Mouse (Mus musculus): ENCODE results near the gene Sort1. TPM values are rescaled to one million over a fixed set of nuclear protein-coding genes. Genes with fewer than 3 reads are reported as not detected.

The Sort1 gene
- total RNA-seq, 2 experiments from 2014 or later: 4.5 to 5.8 TPM

DNA sequence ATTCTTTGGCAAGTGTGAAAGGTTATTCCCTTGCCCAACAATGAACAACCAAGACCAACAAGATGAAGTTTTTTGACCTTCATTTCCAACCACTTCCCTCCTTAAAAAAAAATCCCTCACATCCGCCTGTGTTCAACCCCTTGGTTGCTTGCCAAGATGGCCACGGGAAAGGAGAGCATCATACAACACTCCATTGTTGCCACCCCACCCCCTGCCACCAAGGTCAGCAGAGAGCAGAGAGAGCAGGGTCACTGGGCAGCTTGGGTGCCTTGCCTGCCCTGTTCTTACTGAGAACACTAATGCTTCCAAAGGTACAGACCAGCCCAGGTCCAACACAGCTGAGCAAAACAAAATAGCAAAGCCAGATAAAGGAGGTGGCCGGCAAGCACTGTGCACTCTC lies 88.4 kb downstream of the Sort1 start:
- no peak for ATAC-seq (replicated peaks; ENCODE audit: low FRiP score, low TSS enrichment, poor library complexity, severe bottlenecking)

DNA sequence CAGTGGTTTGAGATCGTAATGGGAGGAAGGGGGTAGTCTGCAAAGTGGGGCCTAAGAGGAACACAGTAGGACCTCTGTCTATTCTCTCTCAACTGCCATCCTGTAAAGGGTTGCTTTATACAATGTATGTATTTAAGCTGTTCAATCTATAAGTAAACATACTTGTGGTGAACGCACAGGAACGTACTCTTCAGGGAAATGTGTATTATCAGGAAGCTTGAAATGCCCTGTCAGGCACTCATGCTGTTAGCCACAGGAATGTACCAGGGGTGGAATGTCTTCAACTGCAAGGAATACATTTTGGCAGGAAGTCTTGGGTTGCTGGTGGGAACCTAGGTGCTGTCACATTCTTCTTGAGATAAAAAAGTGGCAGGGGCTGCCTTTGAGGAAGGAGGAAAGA lies 88.8 kb downstream of the Sort1 start:
- no peak for ATAC-seq (replicated peaks; ENCODE audit: low FRiP score, low TSS enrichment, poor library complexity, severe bottlenecking)

- ATAC-seq (replicated peaks; ENCODE audit: low FRiP score, low TSS enrichment, poor library complexity, severe bottlenecking): peak; percentile 12
These were observed 95.2 kb downstream of the Sort1 start for GRCm38 (mm10) chr3:108378875-108379663.

- ATAC-seq (replicated peaks; ENCODE audit: low FRiP score, low TSS enrichment, poor library complexity, severe bottlenecking): peak; percentile 65
These were observed 96.8 kb downstream of the Sort1 start for GRCm38 (mm10) chr3:108380695-108381094.

GRCm38 (mm10) chr3:108381945-108382875 lies 98.3 kb downstream of the Sort1 start:
- no peak for ATAC-seq (replicated peaks; ENCODE audit: low FRiP score, low TSS enrichment, poor library complexity, severe bottlenecking)

- peak; percentile 74 for ATAC-seq (replicated peaks; ENCODE audit: low FRiP score, low TSS enrichment, poor library complexity, severe bottlenecking)
These were observed 99.8 kb downstream of the Sort1 start, which contains the start of gene Psrc1 for GRCm38 (mm10) chr3:108383485-108384354. Psrc1 (plus strand) TSS chr3:108383839.

DNA sequence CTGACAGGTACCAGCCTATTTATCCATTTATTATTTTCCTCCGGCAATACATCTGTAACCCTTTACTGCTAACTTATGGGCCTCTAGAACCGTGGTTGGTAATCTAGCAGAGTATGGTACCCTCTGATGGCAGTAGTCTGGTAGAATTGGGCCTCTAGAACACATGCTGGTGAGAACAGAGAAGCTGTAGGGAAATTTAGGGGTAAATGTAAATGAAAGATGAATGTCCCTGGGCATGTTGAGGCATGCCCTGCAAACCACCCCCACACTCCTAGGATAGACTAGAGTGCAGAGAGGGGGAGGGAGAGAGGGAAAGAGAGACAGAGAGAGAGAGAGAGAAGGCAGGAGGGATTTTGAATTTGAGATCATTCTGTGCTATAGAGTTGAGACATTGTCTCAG lies 100.5 kb downstream of the Sort1 start:
- no peak for ATAC-seq (replicated peaks; ENCODE audit: low FRiP score, low TSS enrichment, poor library complexity, severe bottlenecking)

DNA sequence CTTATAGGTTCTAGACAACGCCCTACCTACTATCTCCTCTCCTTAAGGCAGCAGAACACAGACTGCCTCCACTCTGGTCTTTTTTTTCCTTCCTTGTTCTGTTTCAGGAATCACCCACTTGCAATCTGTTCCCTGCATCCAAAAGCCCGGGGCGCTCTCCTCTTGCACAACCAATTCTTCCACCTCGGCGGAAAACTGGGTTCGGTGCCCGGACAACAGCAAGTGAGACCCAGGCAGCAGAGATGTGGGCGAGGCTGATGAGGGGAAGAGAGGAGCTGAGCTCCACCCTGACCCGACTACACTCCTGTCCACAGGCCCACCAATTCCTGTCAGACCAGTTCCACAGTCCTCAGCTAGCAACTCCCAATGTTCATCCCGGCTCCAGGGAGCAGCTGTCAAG lies 102.3 kb downstream of the Sort1 start:
- no peak for ATAC-seq (replicated peaks; ENCODE audit: low FRiP score, low TSS enrichment, poor library complexity, severe bottlenecking)

DNA sequence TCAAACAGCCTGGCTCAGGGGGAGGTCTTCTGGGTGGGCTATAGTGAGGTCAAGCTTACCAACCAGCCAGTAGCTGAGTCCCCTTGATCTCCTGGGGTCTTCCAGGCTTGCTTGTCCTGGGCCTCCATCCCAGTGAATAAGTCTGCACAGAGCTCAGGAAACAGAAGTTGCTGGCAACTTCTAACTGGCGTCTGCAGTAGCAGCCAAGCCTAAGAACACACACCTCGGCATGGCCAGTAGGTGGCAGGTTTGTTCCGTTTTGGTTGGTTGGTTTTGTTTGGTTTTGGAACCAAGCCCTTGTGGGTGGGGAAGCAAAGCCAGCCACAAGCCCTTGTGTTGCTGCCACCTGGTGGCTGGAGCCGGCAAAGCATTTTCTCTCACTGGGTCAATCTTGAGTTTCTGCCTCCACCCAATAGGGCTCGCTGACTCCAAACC lies 105.2 kb downstream of the Sort1 start:
- peak; percentile 86 for ATAC-seq (replicated peaks; ENCODE audit: low FRiP score, low TSS enrichment, poor library complexity, severe bottlenecking)

GRCm38 (mm10) chr3:108392299-108392698 lies 108.4 kb downstream of the Sort1 start:
- no peak for ATAC-seq (replicated peaks; ENCODE audit: low FRiP score, low TSS enrichment, poor library complexity, severe bottlenecking)

DNA sequence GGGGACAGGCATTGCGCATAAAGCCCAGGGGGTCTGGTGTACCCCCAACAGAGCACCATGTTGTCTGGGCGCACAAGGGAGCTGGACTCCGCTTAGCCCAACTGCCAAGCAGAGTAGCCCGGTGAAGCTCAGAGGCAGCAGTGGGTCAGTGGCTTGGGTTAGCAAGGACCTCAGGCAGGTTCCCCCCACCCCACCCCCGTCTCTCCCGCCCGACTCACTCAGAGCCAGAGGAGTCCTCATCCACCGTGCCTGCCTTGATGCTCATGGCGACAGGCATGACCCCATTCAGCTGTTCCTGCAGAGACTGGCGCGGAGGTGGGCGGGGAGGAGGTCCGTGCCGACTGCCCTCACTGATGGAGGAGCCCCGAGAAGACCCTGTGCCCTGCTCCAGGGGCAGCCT lies 108.9 kb downstream of the Sort1 start:
- ATAC-seq (replicated peaks; ENCODE audit: low FRiP score, low TSS enrichment, poor library complexity, severe bottlenecking): no peak

GRCm38 (mm10) chr3:108398281-108398680 lies 114.4 kb downstream of the Sort1 start:
- ATAC-seq (replicated peaks; ENCODE audit: low FRiP score, low TSS enrichment, poor library complexity, severe bottlenecking): no peak

DNA sequence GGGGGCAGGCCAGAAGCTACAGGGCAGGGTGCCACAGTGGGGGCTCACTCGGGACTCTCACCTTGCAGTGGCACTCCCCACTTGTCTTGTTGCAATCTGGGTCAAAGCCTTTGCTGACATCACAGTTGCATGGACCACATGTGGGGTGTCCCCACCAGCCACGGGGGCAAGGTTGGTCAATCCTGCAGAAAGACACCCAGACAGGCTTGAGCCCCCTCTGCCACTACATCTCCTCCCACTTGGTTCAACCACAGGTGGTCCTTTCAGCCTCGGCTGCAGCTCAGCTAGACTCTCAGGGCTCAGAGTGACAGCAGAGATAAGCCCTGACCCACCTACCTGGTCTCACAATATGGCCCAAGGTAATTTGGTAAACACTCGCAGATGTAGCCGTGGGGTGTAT lies 116.6 kb downstream of the Sort1 start:
- no peak for ATAC-seq (replicated peaks; ENCODE audit: low FRiP score, low TSS enrichment, poor library complexity, severe bottlenecking)

GRCm38 (mm10) chr3:108401692-108402527 lies 118.0 kb downstream of the Sort1 start:
- ATAC-seq (replicated peaks; ENCODE audit: low FRiP score, low TSS enrichment, poor library complexity, severe bottlenecking): peak; percentile 94

GRCm38 (mm10) chr3:108402528-108402920 lies 118.6 kb downstream of the Sort1 start:
- no peak for ATAC-seq (replicated peaks; ENCODE audit: low FRiP score, low TSS enrichment, poor library complexity, severe bottlenecking)

- no peak for ATAC-seq (replicated peaks; ENCODE audit: low FRiP score, low TSS enrichment, poor library complexity, severe bottlenecking)
These were observed 121.8 kb downstream of the Sort1 start for GRCm38 (mm10) chr3:108405536-108406305.

- no peak for ATAC-seq (replicated peaks; ENCODE audit: low FRiP score, low TSS enrichment, poor library complexity, severe bottlenecking)
These were observed 122.5 kb downstream of the Sort1 start for GRCm38 (mm10) chr3:108406306-108406885.

Data from megakaryocyte-erythroid progenitor cell, adult 5-6 weeks (primary cell).